Mouse (Mus musculus): ENCODE data around the gene Kcnf1. TPM values are rescaled to one million over a fixed set of nuclear protein-coding genes. Genes with fewer than 3 reads are reported as not detected.

The Kcnf1 gene
- 2.0 and 2.5 TPM in 2 replicates for polyA plus RNA-seq (2012; rRNA removed)

DNA sequence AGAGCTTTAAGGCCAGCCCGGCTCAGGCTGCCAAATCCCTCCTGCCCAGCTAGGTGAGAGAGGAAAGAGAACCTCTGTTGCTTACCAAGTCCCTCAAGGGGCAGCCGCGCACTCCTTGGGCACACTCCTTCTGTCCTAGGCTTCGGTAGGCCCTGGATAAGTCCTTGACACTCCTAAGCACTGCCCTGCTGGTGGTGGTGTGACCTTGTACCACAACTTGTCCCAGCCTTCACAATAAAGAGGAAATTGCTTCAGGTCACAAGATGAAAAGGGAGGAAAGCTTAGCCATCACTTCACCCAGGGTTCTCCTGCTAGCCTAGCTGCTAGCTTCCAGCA lies at the start of gene Kcnf1:
Kcnf1 (minus strand) TSS at position 132 of the 336 bp plus-strand sequence.
- Histone ChIP-seq H3K27me3 (ENCODE audit: control insufficient read depth, insufficient read depth, low read length) (peaks cover 6% of the 10 kb centered on the region; the same call in 1 of the 2 replicates), H3K27ac (ENCODE audit: insufficient read depth, low read depth, low read length) (0 out of 2 replicates have a peak within 1 kb of the TSS, but pooled peaks have one; percentile 11), H3K36me3 (ENCODE audit: control insufficient read depth, insufficient read depth, low read length) (no peaks in the 10 kb centered on the region), H3K4me3 (ENCODE audit: low read depth, low read length) (peak within 1 kb of the TSS; percentile 54), H3K4me1 (ENCODE audit: control insufficient read depth, insufficient read depth, insufficient read length, low read length) (peaks cover 8% of the 10 kb centered on the region)
- TF ChIP-seq POLR2A (IDR thresholded peaks at IDR 0.05; ENCODE audit: low read depth, low read length) (no peak), CTCF (IDR thresholded peaks at IDR 0.05; ENCODE audit: extremely low read depth, insufficient read length, insufficient replicate concordance, low read depth, low read length) (no peak)
- WGBS, result 25% methylated on average over 4 of the region's 4 CpGs

DNA sequence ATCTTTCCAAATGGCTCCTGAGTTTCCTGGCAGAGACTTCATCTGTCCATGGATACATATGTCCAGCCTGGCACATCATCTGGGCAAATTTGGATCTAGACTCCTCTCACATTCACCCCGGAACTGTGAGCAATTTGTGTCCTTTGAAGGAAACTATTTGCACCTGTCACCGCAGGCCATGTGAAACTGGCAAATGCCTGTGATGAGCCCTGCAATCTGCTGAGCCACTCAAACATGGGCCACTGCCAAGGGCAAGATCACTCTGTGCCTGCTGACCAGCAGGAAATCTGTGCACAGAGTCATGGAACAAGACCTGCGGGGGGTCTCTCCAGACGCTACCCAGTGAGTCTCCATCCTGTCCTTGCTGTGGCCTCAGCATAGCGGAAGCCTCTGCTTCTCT lies 48.3 kb upstream of the Kcnf1 start:
- TF ChIP-seq CTCF (IDR thresholded peaks at IDR 0.05; ENCODE audit: extremely low read depth, insufficient read length, insufficient replicate concordance, low read depth, low read length) (no peak), POLR2A (IDR thresholded peaks at IDR 0.05; ENCODE audit: low read depth, low read length) (no peak)
- Histone ChIP-seq H3K27ac (ENCODE audit: insufficient read depth, low read depth, low read length) (no peak overlapping the region), H3K36me3 (ENCODE audit: control insufficient read depth, insufficient read depth, low read length) (no peaks in the 10 kb centered on the region), H3K4me1 (ENCODE audit: control insufficient read depth, insufficient read depth, insufficient read length, low read length) (no peaks in the 10 kb centered on the region), H3K27me3 (ENCODE audit: control insufficient read depth, insufficient read depth, low read length) (no peaks in the 10 kb centered on the region), H3K4me3 (ENCODE audit: low read depth, low read length) (no peak overlapping the region)
- 86% methylated on average over 5 of the region's 5 CpGs for WGBS

DNA sequence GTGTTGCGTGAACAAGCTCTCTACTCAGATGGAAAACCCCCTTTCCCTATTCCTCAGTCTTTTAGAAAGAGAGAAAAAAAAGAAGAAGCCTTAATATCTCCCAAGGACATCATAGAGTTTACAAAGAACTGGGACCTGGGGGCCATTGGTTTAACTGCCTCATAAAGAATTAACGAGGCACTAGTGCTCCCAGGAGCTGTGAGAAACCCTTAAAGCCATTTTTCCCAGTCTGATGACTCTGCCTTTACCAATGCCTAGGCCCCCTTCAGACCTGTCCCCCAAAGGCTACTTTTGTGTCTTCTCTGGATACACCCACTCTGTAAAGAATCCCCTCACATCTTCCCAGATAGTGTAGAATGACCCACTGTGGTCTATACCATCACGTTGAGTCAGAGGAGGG lies 46.4 kb upstream of the Kcnf1 start:
- no peaks in the 10 kb centered on the region for H3K27me3 ChIP-seq (ENCODE audit: control insufficient read depth, insufficient read depth, low read length)
- H3K4me1 ChIP-seq (ENCODE audit: control insufficient read depth, insufficient read depth, insufficient read length, low read length), result no peaks in the 10 kb centered on the region
- no peak overlapping the region for H3K4me3 ChIP-seq (ENCODE audit: low read depth, low read length)
- TF ChIP-seq POLR2A (IDR thresholded peaks at IDR 0.05; ENCODE audit: low read depth, low read length) (no peak), CTCF (IDR thresholded peaks at IDR 0.05; ENCODE audit: extremely low read depth, insufficient read length, insufficient replicate concordance, low read depth, low read length) (no peak)
- WGBS, result 62% methylated on average over 3 of the region's 3 CpGs
- H3K36me3 ChIP-seq (ENCODE audit: control insufficient read depth, insufficient read depth, low read length), result no peaks in the 10 kb centered on the region
- no peak overlapping the region for H3K27ac ChIP-seq (ENCODE audit: insufficient read depth, low read depth, low read length)

DNA sequence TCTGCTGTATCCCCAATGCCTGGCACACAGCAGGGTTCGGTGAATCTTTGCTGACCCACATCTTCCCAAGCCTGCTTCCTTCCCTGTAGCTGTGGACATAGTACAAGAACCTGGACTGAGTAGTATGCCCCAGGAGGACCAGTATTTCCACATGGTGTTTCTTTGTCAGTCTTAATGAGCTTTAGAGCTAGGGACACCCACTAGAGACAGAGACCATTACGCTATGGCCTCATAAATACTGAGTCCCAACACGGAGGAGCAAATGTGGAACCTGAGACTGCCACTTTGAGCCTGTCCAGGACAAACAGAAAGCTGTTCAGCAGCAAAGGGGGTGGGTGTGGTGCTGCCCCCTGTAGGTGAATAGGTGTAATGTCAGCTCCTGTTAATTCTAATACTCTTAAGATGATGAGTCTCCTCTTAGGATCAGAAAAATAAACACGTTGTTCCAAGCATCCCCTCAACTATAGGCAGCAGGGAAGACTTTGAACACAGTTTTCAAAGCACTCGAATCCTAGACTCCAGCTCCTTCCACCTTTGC lies 45.3 kb upstream of the Kcnf1 start:
- 48% methylated on average over 5 of the region's 5 CpGs for WGBS
- H3K4me1 ChIP-seq (ENCODE audit: control insufficient read depth, insufficient read depth, insufficient read length, low read length), result no peaks in the 10 kb centered on the region

DNA sequence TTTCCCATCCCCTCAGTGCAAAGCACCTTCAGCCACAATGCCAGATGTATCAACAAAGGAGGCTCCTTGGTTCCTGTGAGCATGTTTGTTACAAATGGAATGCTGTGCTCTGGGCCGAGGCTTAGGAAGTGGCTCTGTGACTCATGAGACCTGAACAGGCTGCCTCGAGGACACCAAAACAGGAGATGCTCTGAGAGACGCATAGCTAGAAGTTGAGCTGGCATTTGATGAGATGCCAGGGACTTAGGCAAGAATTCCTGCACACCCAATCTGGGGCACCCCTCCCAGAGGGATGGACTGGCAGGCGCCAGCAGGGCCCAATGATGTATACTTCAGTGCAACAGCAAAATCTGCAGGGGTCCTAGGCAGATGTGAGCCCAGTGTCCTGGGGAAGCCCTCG lies 43.9 kb upstream of the Kcnf1 start:
- 63% methylated on average over 5 of the region's 5 CpGs for WGBS
- Histone ChIP-seq H3K36me3 (ENCODE audit: control insufficient read depth, insufficient read depth, low read length) (no peaks in the 10 kb centered on the region), H3K4me1 (ENCODE audit: control insufficient read depth, insufficient read depth, insufficient read length, low read length) (no peaks in the 10 kb centered on the region), H3K27me3 (ENCODE audit: control insufficient read depth, insufficient read depth, low read length) (no peaks in the 10 kb centered on the region), H3K4me3 (ENCODE audit: low read depth, low read length) (no peak overlapping the region), H3K27ac (ENCODE audit: insufficient read depth, low read depth, low read length) (no peak overlapping the region; the same call in 1 of the 2 replicates)
- no peak for TF ChIP-seq POLR2A (IDR thresholded peaks at IDR 0.05; ENCODE audit: low read depth, low read length)
- TF ChIP-seq CTCF (IDR thresholded peaks at IDR 0.05; ENCODE audit: extremely low read depth, insufficient read length, insufficient replicate concordance, low read depth, low read length), result no peak

More for the DNA sequence above, 45.3 kb upstream of the Kcnf1 start:
- Histone ChIP-seq H3K4me3 (ENCODE audit: low read depth, low read length) (no peak overlapping the region), H3K36me3 (ENCODE audit: control insufficient read depth, insufficient read depth, low read length) (no peaks in the 10 kb centered on the region), H3K27me3 (ENCODE audit: control insufficient read depth, insufficient read depth, low read length) (no peaks in the 10 kb centered on the region), H3K27ac (ENCODE audit: insufficient read depth, low read depth, low read length) (no peak overlapping the region)
- no peak for TF ChIP-seq POLR2A (IDR thresholded peaks at IDR 0.05; ENCODE audit: low read depth, low read length)
- TF ChIP-seq CTCF (IDR thresholded peaks at IDR 0.05; ENCODE audit: extremely low read depth, insufficient read length, insufficient replicate concordance, low read depth, low read length), result peak; percentile 72; the same call in 1 of the 2 replicates

DNA sequence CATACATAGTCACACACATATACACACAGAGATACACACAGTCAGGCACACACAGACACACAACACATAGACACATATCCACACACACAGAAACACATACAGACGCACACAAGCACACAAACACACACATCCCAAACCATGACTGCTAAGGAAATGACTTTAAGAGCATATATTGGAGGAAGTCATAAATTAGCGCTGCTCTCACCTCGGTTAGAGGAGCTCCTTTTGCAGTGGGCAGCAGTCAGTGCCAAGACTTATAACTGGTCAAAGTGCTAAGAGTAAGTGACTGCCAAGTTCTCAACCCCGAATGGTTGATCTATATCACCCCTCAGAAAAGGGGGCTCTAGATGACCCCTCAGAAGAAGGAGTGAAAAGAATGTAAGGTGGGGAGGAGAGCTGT lies 42.4 kb upstream of the Kcnf1 start:
- TF ChIP-seq POLR2A (IDR thresholded peaks at IDR 0.05; ENCODE audit: low read depth, low read length), result no peak
- TF ChIP-seq CTCF (IDR thresholded peaks at IDR 0.05; ENCODE audit: extremely low read depth, insufficient read length, insufficient replicate concordance, low read depth, low read length), result no peak
- 38% methylated on average over 4 of the region's 4 CpGs for WGBS
- no peaks in the 10 kb centered on the region for H3K4me1 ChIP-seq (ENCODE audit: control insufficient read depth, insufficient read depth, insufficient read length, low read length)

DNA sequence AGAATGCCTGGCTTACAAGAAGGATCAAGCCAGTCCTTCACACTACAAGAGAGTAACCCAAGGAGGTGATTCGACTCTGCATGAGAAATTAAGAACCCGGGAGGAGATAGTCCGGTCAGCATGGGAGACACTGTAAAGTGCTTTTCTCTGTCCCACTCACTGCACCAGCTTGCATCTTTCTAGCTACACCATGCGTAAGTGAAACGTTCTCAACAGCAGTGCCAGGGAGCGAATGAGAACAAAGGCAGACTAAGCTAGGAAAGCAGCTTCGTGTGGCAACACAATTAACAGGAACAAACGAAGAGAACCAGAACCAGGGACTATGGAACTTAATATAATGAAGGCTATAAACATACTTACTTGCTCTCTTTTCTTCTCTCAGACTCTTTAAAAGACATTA lies 41.7 kb upstream of the Kcnf1 start:
- TF ChIP-seq POLR2A (IDR thresholded peaks at IDR 0.05; ENCODE audit: low read depth, low read length) (no peak), CTCF (IDR thresholded peaks at IDR 0.05; ENCODE audit: extremely low read depth, insufficient read length, insufficient replicate concordance, low read depth, low read length) (no peak)
- no peaks in the 10 kb centered on the region for H3K36me3 ChIP-seq (ENCODE audit: control insufficient read depth, insufficient read depth, low read length)
- H3K4me3 ChIP-seq (ENCODE audit: low read depth, low read length), result no peak overlapping the region
- no peaks in the 10 kb centered on the region for H3K4me1 ChIP-seq (ENCODE audit: control insufficient read depth, insufficient read depth, insufficient read length, low read length)
- no peak overlapping the region for H3K27ac ChIP-seq (ENCODE audit: insufficient read depth, low read depth, low read length)
- WGBS, result 68% methylated on average over 8 of the region's 8 CpGs
- H3K27me3 ChIP-seq (ENCODE audit: control insufficient read depth, insufficient read depth, low read length), result no peaks in the 10 kb centered on the region

More for the DNA sequence above, 42.4 kb upstream of the Kcnf1 start:
- Histone ChIP-seq H3K36me3 (ENCODE audit: control insufficient read depth, insufficient read depth, low read length) (no peaks in the 10 kb centered on the region), H3K4me3 (ENCODE audit: low read depth, low read length) (no peak overlapping the region), H3K27ac (ENCODE audit: insufficient read depth, low read depth, low read length) (no peak overlapping the region), H3K27me3 (ENCODE audit: control insufficient read depth, insufficient read depth, low read length) (no peaks in the 10 kb centered on the region)

Measured in small intestine, adult 2 months (tissue).